ENCODE assay signal across 12 mouse cellular contexts in the genomic region with DNA sequence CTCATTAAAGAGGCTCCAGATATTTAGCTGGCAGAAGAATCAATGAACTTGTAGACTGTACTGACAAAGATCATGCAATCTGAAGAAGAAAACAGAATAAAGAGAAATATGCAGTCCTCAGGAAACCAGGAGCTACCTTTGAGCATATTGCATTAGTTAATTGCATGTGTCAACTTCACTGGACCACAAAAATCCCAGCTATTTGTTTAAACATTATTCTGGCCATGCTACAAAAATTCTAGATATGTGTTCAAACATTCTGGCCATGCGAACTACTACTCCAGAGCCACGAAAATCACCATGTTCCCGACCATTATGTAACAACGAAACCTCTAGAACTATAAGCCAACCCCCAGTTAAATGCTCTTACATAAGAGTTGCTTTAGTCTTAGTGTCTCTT. TPM values are rescaled to one million over a fixed set of nuclear protein-coding genes. Genes with fewer than 3 reads are reported as not detected.
"Had no signal": no experiment of that assay in that cellular context is flagged by ENCODE, and none has a peak within 500 bp of the region (broad histone marks: within the 10 kb centered on the region; RNA-seq: fewer than 3 reads in every experiment).

No protein-coding gene starts in this region.

- DNase-seq: kidney, adult 18-20 months; kidney, postnatal 25 days; right cerebral cortex, postnatal 14 days; thymus, adult 2 months; thymus, postnatal 36 days had no signal

- H3K27ac ChIP-seq: intestine, embryonic 15.5 days; left cerebral cortex, adult 2 months; limb, embryonic 15.5 days; liver, embryonic 14.5 days; lung, embryonic 15.5 days; midbrain, embryonic 13.5 days; stomach, embryonic 15.5 days had no signal

- H3K9ac ChIP-seq: intestine, embryonic 15.5 days; limb, embryonic 15.5 days; liver, embryonic 14.5 days; lung, embryonic 15.5 days; midbrain, embryonic 13.5 days; stomach, embryonic 15.5 days had no signal

- H3K9me3 ChIP-seq: intestine, embryonic 15.5 days; limb, embryonic 15.5 days; lung, embryonic 15.5 days; midbrain, embryonic 13.5 days; stomach, embryonic 15.5 days had no signal

- H3K4me3 ChIP-seq: intestine, embryonic 15.5 days; left cerebral cortex, adult 2 months; limb, embryonic 15.5 days; lung, embryonic 15.5 days; midbrain, embryonic 13.5 days; stomach, embryonic 15.5 days had no signal

- H3K36me3 ChIP-seq: intestine, embryonic 15.5 days; limb, embryonic 15.5 days; lung, embryonic 15.5 days; midbrain, embryonic 13.5 days; stomach, embryonic 15.5 days had no signal

- H3K27me3 ChIP-seq: intestine, embryonic 15.5 days; limb, embryonic 15.5 days; lung, embryonic 15.5 days had no signal

- ATAC-seq: intestine, embryonic 15.5 days; midbrain, embryonic 13.5 days had no signal

- H3K4me1 ChIP-seq: intestine, embryonic 15.5 days; limb, embryonic 15.5 days; lung, embryonic 15.5 days; midbrain, embryonic 13.5 days; stomach, embryonic 15.5 days had no signal

- H3K4me2 ChIP-seq: intestine, embryonic 15.5 days; limb, embryonic 15.5 days; lung, embryonic 15.5 days; midbrain, embryonic 13.5 days; stomach, embryonic 15.5 days had no signal

RNA-seq across cellular contexts. Expression of a gene that starts 37.9 kb away (rescaled TPM):
- polyA plus RNA-seq: midbrain, embryonic 13.5 days had no signal
